Mouse (Mus musculus) limb, embryonic 11.5 days (tissue): ENCODE results near the gene Atp12a. TPM values are rescaled to one million over a fixed set of nuclear protein-coding genes. Genes with fewer than 3 reads are reported as not detected.

Experiments
- ATAC-seq: fragments of 200-750 bp; cut with Nextera tagmentation; 2 replicates; pipeline ENCODE4 v1.8.0; 2017; ENCODE audit warnings: low read depth; ENCODE audit not compliant: insufficient number of reproducible peaks, low FRiP score, low TSS enrichment
- DNase-seq: peaks from one replicate; pipeline ENCODE4 v3.0.0-alpha.2; 2015; ENCODE audit warnings: low spot score
- H3K27ac ChIP-seq: fragments of 300-500 bp; sonication (generic); replicated peaks from 2 replicates; pipeline ENCODE4 v1.5.1; 2014; ENCODE audit warnings: low read depth, mild to moderate bottlenecking, low read length
- H3K27me3 ChIP-seq: fragments of 300-500 bp; sonication (generic); 2 replicates; pipeline ENCODE4 v1.6.1; 2014; ENCODE audit warnings: mild to moderate bottlenecking, low read length, mixed read lengths; ENCODE audit not compliant: control insufficient read depth, insufficient read depth
- H3K36me3 ChIP-seq: fragments of 300-500 bp; sonication (generic); 2 replicates; pipeline ENCODE4 v1.6.1; 2014; ENCODE audit warnings: mild to moderate bottlenecking, low read length, moderate library complexity, mixed read lengths; ENCODE audit not compliant: control insufficient read depth, insufficient read depth
- H3K4me1 ChIP-seq: fragments of 300-500 bp; sonication (generic); 2 replicates; pipeline ENCODE4 v1.6.1; 2014; ENCODE audit warnings: low read length, mixed read lengths; ENCODE audit not compliant: control insufficient read depth, insufficient read depth
- H3K4me2 ChIP-seq: fragments of 300-500 bp; sonication (generic); 2 replicates; pipeline ENCODE4 v1.6.1; 2014; ENCODE audit warnings: low read depth, mild to moderate bottlenecking, moderate library complexity; ENCODE audit not compliant: severe bottlenecking
- H3K4me3 ChIP-seq: fragments of 300-500 bp; sonication (generic); 2 replicates; pipeline ENCODE4 v1.5.1; 2014; ENCODE audit warnings: low read depth, low read length
- H3K9ac ChIP-seq: fragments of 300-500 bp; sonication (generic); 2 replicates; pipeline ENCODE4 v1.6.1; 2014; ENCODE audit warnings: mild to moderate bottlenecking, low read length
- H3K9me3 ChIP-seq: fragments of 300-500 bp; sonication (generic); 2 replicates; pipeline ENCODE4 v1.6.1; 2016; ENCODE audit warnings: low read length; ENCODE audit not compliant: control insufficient read depth
- WGBS: fragments of 180-500 bp; shearing (Covaris S2); extraction: QIAGEN DNeasy Blood & Tissue Kit; methylation state at CpG from one replicate; pipeline ENCODE4 v1.1.7; 2014; 5-methylcytosine and 5-hydroxymethylcytosine counted together
- polyA plus RNA-seq: library from polyadenylated mRNA; unstranded; fragments of >200 nt; fragmentation: Nextera tagmentation; extraction: Ambion mirVana; gene quantifications from 2 replicates; pipeline ENCODE4 v1.2.1, GENCODE M21; 2014

Gene Atp12a
- polyA plus RNA-seq, 1 experiment from 2014 or later: 0.12 TPM

- Histone ChIP-seq H3K4me3 (no peak overlapping the region), H3K9me3 (no peaks in the 10 kb centered on the region), H3K4me1 (no peaks in the 10 kb centered on the region), H3K9ac (no peak overlapping the region), H3K27ac (no peak overlapping the region), H3K4me2 (no peak overlapping the region), H3K27me3 (no peaks in the 10 kb centered on the region), H3K36me3 (no peaks in the 10 kb centered on the region)
- 85% methylated on average over 3 of the region's 3 CpGs for WGBS
- DNase-seq (no peak), ATAC-seq (no peak)
These were observed 25.4 kb downstream of the Atp12a start for GRCm38 (mm10) chr14:56390247-56390646.

- Histone ChIP-seq H3K4me1 (no peaks in the 10 kb centered on the region), H3K4me2 (no peak overlapping the region), H3K9ac (no peak overlapping the region), H3K9me3 (no peaks in the 10 kb centered on the region), H3K36me3 (no peaks in the 10 kb centered on the region), H3K4me3 (no peak overlapping the region), H3K27me3 (no peaks in the 10 kb centered on the region), H3K27ac (no peak overlapping the region)
- ATAC-seq (no peak), DNase-seq (no peak)
- WGBS: 24% methylated on average over 2 of the region's 2 CpGs
These were observed 28.9 kb downstream of the Atp12a start for GRCm38 (mm10) chr14:56393704-56394312.

GRCm38 (mm10) chr14:56398001-56398400 lies 33.1 kb downstream of the Atp12a start:
- Histone ChIP-seq H3K36me3 (no peaks in the 10 kb centered on the region), H3K9ac (no peak overlapping the region), H3K9me3 (no peaks in the 10 kb centered on the region), H3K4me2 (no peak overlapping the region), H3K27ac (no peak overlapping the region), H3K27me3 (no peaks in the 10 kb centered on the region), H3K4me1 (no peaks in the 10 kb centered on the region), H3K4me3 (no peak overlapping the region)
- ATAC-seq: no peak
- peak; percentile 42 for DNase-seq

- H3K27me3 ChIP-seq: no peaks in the 10 kb centered on the region
- no peak within 1 kb of the TSS for H3K9ac ChIP-seq
- peak; percentile 30 for DNase-seq
- ATAC-seq: no peak
- H3K9me3 ChIP-seq: no peaks in the 10 kb centered on the region
- WGBS: 66% methylated on average over 34 of the region's 34 CpGs
- no peak within 1 kb of the TSS for H3K4me3 ChIP-seq
- H3K27ac ChIP-seq: no peak within 1 kb of the TSS
- no peaks in the 10 kb centered on the region for H3K4me1 ChIP-seq
- no peaks in the 10 kb centered on the region for H3K36me3 ChIP-seq
- H3K4me2 ChIP-seq: no peak within 1 kb of the TSS
These were observed 37.6 kb downstream of the Atp12a start, which contains the start of gene Rnf17 for GRCm38 (mm10) chr14:56402311-56403071. Gene Rnf17, plus strand, starts transcription at chr14:56402581.

DNA sequence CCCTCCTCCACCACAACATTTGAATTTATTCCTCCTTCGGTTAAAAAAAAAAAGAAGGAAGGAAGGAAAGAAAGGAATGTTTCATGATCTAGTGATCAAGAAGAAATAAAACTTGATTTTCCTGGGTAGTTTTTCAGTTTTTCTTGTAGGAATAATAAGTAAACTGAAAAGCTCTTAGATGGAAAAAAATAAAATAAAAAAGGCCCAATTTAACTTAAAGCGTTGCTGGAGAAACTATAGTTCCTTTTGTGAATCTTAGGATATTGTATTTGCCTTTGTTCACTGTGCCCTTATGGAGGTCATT lies 38.2 kb downstream of the Atp12a start:
- no peak overlapping the region for H3K9ac ChIP-seq
- H3K27ac ChIP-seq: no peak overlapping the region
- H3K4me1 ChIP-seq: no peaks in the 10 kb centered on the region
- DNase-seq: no peak
- H3K9me3 ChIP-seq: no peaks in the 10 kb centered on the region
- 94% methylated on average over 2 of the region's 2 CpGs for WGBS
- H3K36me3 ChIP-seq: no peaks in the 10 kb centered on the region
- ATAC-seq: no peak
- H3K4me2 ChIP-seq: no peak overlapping the region
- H3K4me3 ChIP-seq: no peak overlapping the region
- no peaks in the 10 kb centered on the region for H3K27me3 ChIP-seq

Other genes with a start within 250 kb of the Atp12a start
- not detected in 2 replicates for gene Gzme, start 244.4 kb upstream of the Atp12a start, polyA plus RNA-seq
- not detected in 2 replicates for gene Gzmd, start 232.5 kb upstream of the Atp12a start, polyA plus RNA-seq
- not detected in 2 replicates for gene Gzmg, start 205.5 kb upstream of the Atp12a start, polyA plus RNA-seq
- gene Gzmn, start 190.5 kb upstream of the Atp12a start, polyA plus RNA-seq: not detected in 2 replicates
- not detected in 2 replicates for gene Gzmf, start 153.7 kb upstream of the Atp12a start, polyA plus RNA-seq
- gene Gzmc, start 130.4 kb upstream of the Atp12a start, polyA plus RNA-seq: not detected in 2 replicates
- gene Gzmb, start 102.8 kb upstream of the Atp12a start, polyA plus RNA-seq: not detected in 2 replicates
- gene Rnf17, start 37.5 kb downstream of the Atp12a start, polyA plus RNA-seq: 0.88 and 1.7 TPM in 2 replicates
- gene Cenpj, start 210.4 kb downstream of the Atp12a start, polyA plus RNA-seq: 22.1 and 24.7 TPM in 2 replicates
- gene Parp4, start 210.6 kb downstream of the Atp12a start, polyA plus RNA-seq: 2.2 and 2.8 TPM in 2 replicates